Mouse (Mus musculus): ENCODE results near the gene Cbx3. TPM values are rescaled to one million over a fixed set of nuclear protein-coding genes. Genes with fewer than 3 reads are reported as not detected.
"Not testable (repeated sequence)": the region's sequence is repeated elsewhere in the genome, so short reads cannot be mapped to it uniquely, and the experiment has no call there.

Gene Cbx3
- polyA plus RNA-seq, 1 experiment from 2014 or later: 619 TPM

GRCm38 (mm10) chr6:51483861-51484260, 13.7 kb downstream of the Cbx3 start:
- peaks cover 17% of the 10 kb centered on the region for H3K36me3 ChIP-seq (ENCODE audit: control insufficient read depth, insufficient read depth, low read length)
- no peak overlapping the region for H3K27ac ChIP-seq (ENCODE audit: low read depth, low read length)
- ATAC-seq (ENCODE audit: insufficient read depth, low FRiP score, low TSS enrichment) (no peak), DNase-seq (ENCODE audit: low spot score) (no peak)
- H3K27me3 ChIP-seq (ENCODE audit: control insufficient read depth, insufficient read depth, low read length): no peaks in the 10 kb centered on the region
- H3K4me1 ChIP-seq (ENCODE audit: control insufficient read depth, insufficient read depth, low read length): no peaks in the 10 kb centered on the region
- no peaks in the 10 kb centered on the region for H3K9me3 ChIP-seq (ENCODE audit: control insufficient read depth, low read length)
- no peak overlapping the region for H3K4me2 ChIP-seq (ENCODE audit: low read depth)
- H3K4me3 ChIP-seq (ENCODE audit: low read depth, low read length): no peak overlapping the region
- 90% methylated on average over 3 of the region's 3 CpGs for WGBS
- H3K9ac ChIP-seq (ENCODE audit: low read length): no peak overlapping the region

- H3K9ac ChIP-seq (ENCODE audit: low read length); H3K9me3 ChIP-seq (ENCODE audit: control insufficient read depth, low read length); H3K27ac ChIP-seq (ENCODE audit: low read depth, low read length); ATAC-seq (ENCODE audit: insufficient read depth, low FRiP score, low TSS enrichment); H3K4me2 ChIP-seq (ENCODE audit: low read depth); H3K4me1 ChIP-seq (ENCODE audit: control insufficient read depth, insufficient read depth, low read length); H3K4me3 ChIP-seq (ENCODE audit: low read depth, low read length); H3K27me3 ChIP-seq (ENCODE audit: control insufficient read depth, insufficient read depth, low read length); DNase-seq (ENCODE audit: low spot score): not testable (repeated sequence)
- peaks cover 10% of the 10 kb centered on the region for H3K36me3 ChIP-seq (ENCODE audit: control insufficient read depth, insufficient read depth, low read length)
- WGBS: 89% methylated on average over 8 of the region's 8 CpGs
These were observed 14.4 kb downstream of the Cbx3 start for GRCm38 (mm10) chr6:51484556-51484955.

- WGBS: 59% methylated on average over 2 of the region's 2 CpGs
- Histone ChIP-seq H3K9ac (ENCODE audit: low read length) (no peak overlapping the region), H3K4me1 (ENCODE audit: control insufficient read depth, insufficient read depth, low read length) (no peaks in the 10 kb centered on the region), H3K4me3 (ENCODE audit: low read depth, low read length) (no peak overlapping the region), H3K4me2 (ENCODE audit: low read depth) (no peak overlapping the region), H3K36me3 (ENCODE audit: control insufficient read depth, insufficient read depth, low read length) (peaks cover 9% of the 10 kb centered on the region), H3K27ac (ENCODE audit: low read depth, low read length) (no peak overlapping the region), H3K9me3 (ENCODE audit: control insufficient read depth, low read length) (no peaks in the 10 kb centered on the region), H3K27me3 (ENCODE audit: control insufficient read depth, insufficient read depth, low read length) (no peaks in the 10 kb centered on the region)
- ATAC-seq (ENCODE audit: insufficient read depth, low FRiP score, low TSS enrichment) (no peak), DNase-seq (ENCODE audit: low spot score) (no peak)
These were observed 15.5 kb downstream of the Cbx3 start for GRCm38 (mm10) chr6:51485646-51486045.

GRCm38 (mm10) chr6:51486076-51486710, 16.0 kb downstream of the Cbx3 start:
- 76% methylated on average over 7 of the region's 7 CpGs for WGBS
- no peak overlapping the region for H3K4me2 ChIP-seq (ENCODE audit: low read depth)
- H3K9me3 ChIP-seq (ENCODE audit: control insufficient read depth, low read length): no peaks in the 10 kb centered on the region
- no peak overlapping the region for H3K4me3 ChIP-seq (ENCODE audit: low read depth, low read length)
- H3K9ac ChIP-seq (ENCODE audit: low read length): no peak overlapping the region
- ATAC-seq (ENCODE audit: insufficient read depth, low FRiP score, low TSS enrichment) (no peak), DNase-seq (ENCODE audit: low spot score) (no peak)
- H3K27me3 ChIP-seq (ENCODE audit: control insufficient read depth, insufficient read depth, low read length): no peaks in the 10 kb centered on the region
- peaks cover 6% of the 10 kb centered on the region for H3K36me3 ChIP-seq (ENCODE audit: control insufficient read depth, insufficient read depth, low read length)
- H3K27ac ChIP-seq (ENCODE audit: low read depth, low read length): no peak overlapping the region
- H3K4me1 ChIP-seq (ENCODE audit: control insufficient read depth, insufficient read depth, low read length): no peaks in the 10 kb centered on the region

GRCm38 (mm10) chr6:51486731-51487130, 16.6 kb downstream of the Cbx3 start:
- DNase-seq (ENCODE audit: low spot score) (no peak), ATAC-seq (ENCODE audit: insufficient read depth, low FRiP score, low TSS enrichment) (no peak)
- Histone ChIP-seq H3K36me3 (ENCODE audit: control insufficient read depth, insufficient read depth, low read length) (peaks cover 6% of the 10 kb centered on the region), H3K4me2 (ENCODE audit: low read depth) (no peak overlapping the region), H3K4me1 (ENCODE audit: control insufficient read depth, insufficient read depth, low read length) (no peaks in the 10 kb centered on the region), H3K9me3 (ENCODE audit: control insufficient read depth, low read length) (no peaks in the 10 kb centered on the region), H3K27me3 (ENCODE audit: control insufficient read depth, insufficient read depth, low read length) (no peaks in the 10 kb centered on the region), H3K27ac (ENCODE audit: low read depth, low read length) (no peak overlapping the region), H3K9ac (ENCODE audit: low read length) (no peak overlapping the region), H3K4me3 (ENCODE audit: low read depth, low read length) (no peak overlapping the region)
- WGBS: 92% methylated on average over 5 of the region's 5 CpGs

- 68% methylated on average over 2 of the region's 2 CpGs for WGBS
- H3K4me3 ChIP-seq (ENCODE audit: low read depth, low read length): no peak overlapping the region
- DNase-seq (ENCODE audit: low spot score): no peak
- no peak overlapping the region for H3K9ac ChIP-seq (ENCODE audit: low read length)
- no peaks in the 10 kb centered on the region for H3K4me1 ChIP-seq (ENCODE audit: control insufficient read depth, insufficient read depth, low read length)
- no peaks in the 10 kb centered on the region for H3K27me3 ChIP-seq (ENCODE audit: control insufficient read depth, insufficient read depth, low read length)
- H3K9me3 ChIP-seq (ENCODE audit: control insufficient read depth, low read length): no peaks in the 10 kb centered on the region
- H3K27ac ChIP-seq (ENCODE audit: low read depth, low read length): no peak overlapping the region
- no peak for ATAC-seq (ENCODE audit: insufficient read depth, low FRiP score, low TSS enrichment)
- H3K4me2 ChIP-seq (ENCODE audit: low read depth): no peak overlapping the region
- H3K36me3 ChIP-seq (ENCODE audit: control insufficient read depth, insufficient read depth, low read length): no peaks in the 10 kb centered on the region
These were observed 19.6 kb downstream of the Cbx3 start for GRCm38 (mm10) chr6:51489787-51490186.

- no peaks in the 10 kb centered on the region for H3K36me3 ChIP-seq (ENCODE audit: control insufficient read depth, insufficient read depth, low read length)
- no peak for ATAC-seq (ENCODE audit: insufficient read depth, low FRiP score, low TSS enrichment)
- no peaks in the 10 kb centered on the region for H3K27me3 ChIP-seq (ENCODE audit: control insufficient read depth, insufficient read depth, low read length)
- WGBS: 71% methylated on average over 8 of the region's 8 CpGs
- no peak overlapping the region for H3K27ac ChIP-seq (ENCODE audit: low read depth, low read length)
- no peaks in the 10 kb centered on the region for H3K4me1 ChIP-seq (ENCODE audit: control insufficient read depth, insufficient read depth, low read length)
- no peak overlapping the region for H3K9ac ChIP-seq (ENCODE audit: low read length)
- no peak overlapping the region for H3K4me2 ChIP-seq (ENCODE audit: low read depth)
- H3K4me3 ChIP-seq (ENCODE audit: low read depth, low read length): no peak overlapping the region
- no peaks in the 10 kb centered on the region for H3K9me3 ChIP-seq (ENCODE audit: control insufficient read depth, low read length)
- no peak for DNase-seq (ENCODE audit: low spot score)
These were observed 27.4 kb downstream of the Cbx3 start for GRCm38 (mm10) chr6:51497321-51498111.

- Histone ChIP-seq H3K4me3 (ENCODE audit: low read depth, low read length) (no peak overlapping the region), H3K9me3 (ENCODE audit: control insufficient read depth, low read length) (no peaks in the 10 kb centered on the region), H3K4me2 (ENCODE audit: low read depth) (no peak overlapping the region), H3K4me1 (ENCODE audit: control insufficient read depth, insufficient read depth, low read length) (no peaks in the 10 kb centered on the region), H3K9ac (ENCODE audit: low read length) (no peak overlapping the region), H3K27me3 (ENCODE audit: control insufficient read depth, insufficient read depth, low read length) (no peaks in the 10 kb centered on the region), H3K27ac (ENCODE audit: low read depth, low read length) (no peak overlapping the region), H3K36me3 (ENCODE audit: control insufficient read depth, insufficient read depth, low read length) (no peaks in the 10 kb centered on the region)
- ATAC-seq (ENCODE audit: insufficient read depth, low FRiP score, low TSS enrichment) (no peak), DNase-seq (ENCODE audit: low spot score) (no peak)
- WGBS: 72% methylated on average over 1 of the region's 1 CpGs
These were observed 35.5 kb downstream of the Cbx3 start for GRCm38 (mm10) chr6:51505671-51506070.

- 74% methylated on average over 2 of the region's 2 CpGs for WGBS
- Histone ChIP-seq H3K4me3 (ENCODE audit: low read depth, low read length) (no peak overlapping the region), H3K9ac (ENCODE audit: low read length) (no peak overlapping the region), H3K4me1 (ENCODE audit: control insufficient read depth, insufficient read depth, low read length) (no peaks in the 10 kb centered on the region), H3K27me3 (ENCODE audit: control insufficient read depth, insufficient read depth, low read length) (no peaks in the 10 kb centered on the region), H3K9me3 (ENCODE audit: control insufficient read depth, low read length) (no peaks in the 10 kb centered on the region), H3K27ac (ENCODE audit: low read depth, low read length) (no peak overlapping the region), H3K4me2 (ENCODE audit: low read depth) (no peak overlapping the region), H3K36me3 (ENCODE audit: control insufficient read depth, insufficient read depth, low read length) (no peaks in the 10 kb centered on the region)
- ATAC-seq (ENCODE audit: insufficient read depth, low FRiP score, low TSS enrichment) (no peak), DNase-seq (ENCODE audit: low spot score) (no peak)
These were observed 37.4 kb downstream of the Cbx3 start for GRCm38 (mm10) chr6:51507556-51507955.

All from neural tube, embryonic 11.5 days (tissue).